Mouse (Mus musculus): Measurements from ENCODE around the gene Krtcap2. TPM values are rescaled to one million over a fixed set of nuclear protein-coding genes. Genes with fewer than 3 reads are reported as not detected.

Krtcap2 gene
- total RNA-seq, 2 experiments from 2014 or later: 142 to 189 TPM

DNA sequence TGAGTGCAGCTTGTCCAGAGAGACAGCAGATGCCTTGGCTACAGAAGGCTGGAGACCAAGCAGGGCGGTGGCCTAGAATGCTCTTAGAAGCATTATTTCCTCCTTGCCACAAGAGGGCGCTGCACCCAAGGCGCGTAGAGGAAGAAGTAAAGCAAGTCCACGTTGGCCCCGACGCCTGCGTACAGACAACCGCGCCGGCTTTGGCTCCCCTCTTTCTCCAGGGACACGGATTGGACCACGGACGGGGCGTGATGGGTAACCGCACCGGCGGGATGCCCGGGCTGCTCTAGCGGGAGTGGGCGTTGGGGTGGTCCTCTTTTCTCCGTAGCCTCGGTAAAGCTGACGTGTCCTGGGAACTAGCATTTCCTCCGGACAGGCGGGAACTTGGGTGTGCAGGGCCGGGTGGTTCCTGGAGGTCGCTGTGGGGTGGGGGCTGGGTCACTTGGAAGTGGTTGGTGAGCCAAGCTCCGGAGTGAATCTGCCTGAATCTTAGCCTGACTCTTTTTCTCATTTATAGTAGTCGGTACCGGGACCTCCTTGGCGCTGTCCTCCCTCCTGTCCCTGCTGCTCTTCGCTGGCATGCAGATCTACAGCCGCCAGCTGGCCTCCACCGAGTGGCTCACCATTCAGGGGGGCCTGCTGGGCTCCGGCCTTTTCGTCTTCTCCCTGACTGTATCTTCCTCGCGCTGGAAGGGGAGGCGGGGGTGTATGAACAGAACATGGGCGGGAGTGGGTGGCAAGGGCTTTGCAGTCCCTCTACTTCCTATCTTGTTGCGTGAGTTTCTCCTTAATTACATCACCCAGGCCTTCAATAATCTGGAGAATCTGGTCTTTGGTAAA, 715 bp downstream of the Krtcap2 start, which contains the start of gene Trim46:
Gene Trim46 (minus strand): TSS at position 49 of the 840 bp plus-strand sequence.
- ATAC-seq (ENCODE audit: poor library complexity, severe bottlenecking): peak; percentile 85

DNA sequence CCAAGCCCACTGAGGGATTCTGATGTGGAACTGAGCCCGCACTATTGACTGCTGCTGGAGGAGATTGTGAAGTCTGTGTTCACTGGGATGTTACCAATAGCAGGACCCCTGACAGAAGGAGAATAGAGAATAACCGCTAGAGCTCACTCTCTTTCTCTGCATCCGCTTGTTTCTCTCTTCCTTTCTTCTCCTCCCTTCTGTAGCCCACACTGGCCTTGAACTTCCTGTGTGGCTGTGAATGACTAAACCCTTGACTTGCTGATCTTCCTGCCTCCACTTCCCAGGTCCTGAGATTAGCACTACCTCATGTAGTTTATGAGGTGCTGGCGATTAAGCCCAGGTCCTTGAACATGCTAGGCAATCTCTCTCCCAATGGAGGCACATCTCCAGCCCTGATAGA, 1.7 kb downstream of the Krtcap2 start:
- ATAC-seq (ENCODE audit: poor library complexity, severe bottlenecking): no peak

- ATAC-seq (ENCODE audit: poor library complexity, severe bottlenecking): peak; percentile 27; the same call in 1 of the 2 replicates
These were observed 4.8 kb downstream of the Krtcap2 start for GRCm38 (mm10) chr3:89250435-89251040.

DNA sequence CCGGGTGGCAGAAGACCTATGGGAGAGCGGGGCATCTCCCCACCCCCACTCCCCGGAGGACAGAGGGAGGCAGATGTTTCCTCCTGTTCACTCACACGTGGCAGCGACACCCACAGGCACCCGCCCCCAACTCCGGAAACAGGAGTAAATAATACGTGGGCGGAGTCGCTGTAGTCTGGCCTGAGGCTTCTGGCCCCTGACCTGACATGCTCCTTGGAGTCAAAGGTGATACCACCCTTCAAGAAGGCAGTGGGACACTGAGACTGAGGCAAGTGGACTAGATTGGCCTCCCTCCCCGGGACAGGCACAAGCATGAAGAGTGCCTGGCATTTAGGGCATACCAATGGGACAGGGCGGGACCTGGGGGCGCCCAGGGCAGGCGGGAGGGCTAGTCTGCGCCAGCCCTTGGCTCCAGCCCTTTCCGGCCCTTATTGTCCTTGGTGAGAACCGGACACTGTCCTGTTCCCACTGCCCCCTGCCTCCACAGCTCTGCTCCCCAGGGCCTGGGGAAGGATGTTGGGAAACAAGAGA, 5.7 kb downstream of the Krtcap2 start:
- peak; percentile 74 for ATAC-seq (ENCODE audit: poor library complexity, severe bottlenecking)

DNA sequence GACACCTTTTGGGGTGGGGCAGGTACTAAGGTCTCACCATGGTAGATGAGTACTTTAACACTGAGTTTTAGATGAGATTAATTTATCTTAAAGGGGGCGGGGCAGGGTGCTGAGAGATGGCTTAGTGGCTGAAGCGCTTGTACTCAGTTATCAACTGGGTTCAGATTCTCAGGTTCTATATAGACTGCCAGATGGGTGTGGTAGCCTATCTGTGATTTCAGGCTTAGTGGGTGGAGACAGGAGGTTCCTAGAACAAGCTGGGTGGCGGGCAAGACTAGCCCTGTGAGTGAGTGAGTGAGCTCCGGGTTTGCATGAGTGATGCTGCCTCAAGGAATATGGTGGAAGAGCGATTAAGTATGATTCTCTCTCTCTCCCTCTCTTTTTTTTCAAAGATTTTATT, 9.2 kb downstream of the Krtcap2 start:
- no peak for ATAC-seq (ENCODE audit: poor library complexity, severe bottlenecking)

DNA sequence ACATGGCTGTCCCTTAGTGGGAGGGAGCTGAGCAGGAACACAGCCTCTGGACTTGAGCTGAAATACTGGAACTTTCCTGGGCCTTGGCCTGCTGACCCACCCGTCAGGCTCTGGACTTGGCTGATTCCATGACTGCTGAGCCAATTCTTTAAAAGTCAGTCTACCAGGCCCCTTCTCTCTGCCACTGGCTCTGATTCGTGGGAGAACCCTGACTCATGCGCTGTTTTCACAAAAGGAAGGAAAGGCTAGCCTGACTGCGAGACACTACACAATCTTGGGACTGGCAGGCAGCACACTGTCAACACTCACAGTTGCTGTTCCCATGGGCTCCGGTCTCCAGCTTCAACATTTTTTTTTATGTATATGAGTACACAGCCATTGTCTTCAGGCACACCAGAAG, 10.4 kb downstream of the Krtcap2 start:
- no peak for ATAC-seq (ENCODE audit: poor library complexity, severe bottlenecking)

DNA sequence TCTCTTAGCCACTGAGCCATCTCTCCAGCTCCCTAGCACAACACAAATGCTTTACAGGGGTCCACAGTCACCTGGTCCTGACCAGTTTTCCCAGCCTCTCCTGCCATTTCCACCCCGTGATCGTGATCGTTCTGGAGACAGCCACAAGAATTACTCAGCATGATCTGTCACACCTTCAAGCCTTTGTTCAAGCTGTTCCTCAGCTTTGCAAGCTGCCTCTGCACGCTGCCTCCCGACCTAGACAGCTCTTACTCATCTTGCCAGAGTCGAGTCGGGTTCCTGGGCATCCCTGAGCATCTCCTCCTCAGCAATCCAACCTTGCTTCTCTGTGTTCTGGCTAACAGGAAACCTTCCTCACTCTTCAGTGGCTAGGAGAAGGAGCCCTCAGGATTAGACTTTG, 13.3 kb downstream of the Krtcap2 start, which contains the start of gene Dpm3:
Gene Dpm3 (plus strand): TSS at position 283 of the 400 bp plus-strand sequence.
- no peak for ATAC-seq (ENCODE audit: poor library complexity, severe bottlenecking)

- no peak for ATAC-seq (ENCODE audit: poor library complexity, severe bottlenecking)
These were observed 14.4 kb downstream of the Krtcap2 start for GRCm38 (mm10) chr3:89260211-89260610.

GRCm38 (mm10) chr3:89262417-89262816, 16.7 kb downstream of the Krtcap2 start:
- ATAC-seq (ENCODE audit: poor library complexity, severe bottlenecking): no peak

DNA sequence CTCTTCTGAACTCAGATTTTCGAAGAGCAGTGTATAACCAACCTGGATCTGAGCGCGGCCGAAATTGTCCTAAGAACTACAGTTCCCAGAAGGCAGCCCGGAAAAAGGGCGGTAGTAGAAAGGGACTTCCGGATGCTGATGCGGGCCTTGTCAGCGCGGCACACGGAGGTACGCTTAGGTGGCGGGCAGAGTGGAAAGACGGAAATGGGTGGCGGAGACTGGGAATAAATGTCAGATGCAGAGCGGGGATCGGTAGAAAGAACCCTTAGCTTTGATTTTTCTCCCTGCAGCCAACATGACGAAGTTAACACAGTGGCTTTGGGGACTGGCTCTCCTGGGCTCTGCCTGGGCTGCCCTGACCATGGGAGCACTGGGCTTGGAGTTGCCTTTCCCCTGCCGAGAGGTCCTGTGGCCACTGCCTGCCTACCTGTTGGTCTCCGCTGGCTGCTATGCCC, 20.7 kb downstream of the Krtcap2 start:
- ATAC-seq (ENCODE audit: poor library complexity, severe bottlenecking): peak; percentile 90

- no peak for ATAC-seq (ENCODE audit: poor library complexity, severe bottlenecking)
These were observed 23.1 kb downstream of the Krtcap2 start for GRCm38 (mm10) chr3:89268916-89269315.

- ATAC-seq (ENCODE audit: poor library complexity, severe bottlenecking): peak; percentile 85
These were observed 24.4 kb downstream of the Krtcap2 start, which contains the start of gene Slc50a1 for GRCm38 (mm10) chr3:89270051-89270755. Gene Slc50a1 (minus strand): TSS chr3:89270570.

- ATAC-seq (ENCODE audit: poor library complexity, severe bottlenecking): no peak
These were observed 25.1 kb downstream of the Krtcap2 start for GRCm38 (mm10) chr3:89270891-89271290.

- no peak for ATAC-seq (ENCODE audit: poor library complexity, severe bottlenecking)
These were observed 26.0 kb downstream of the Krtcap2 start for GRCm38 (mm10) chr3:89271760-89272159.

- ATAC-seq (ENCODE audit: poor library complexity, severe bottlenecking): no peak
These were observed 30.3 kb downstream of the Krtcap2 start for GRCm38 (mm10) chr3:89276061-89276460.

DNA sequence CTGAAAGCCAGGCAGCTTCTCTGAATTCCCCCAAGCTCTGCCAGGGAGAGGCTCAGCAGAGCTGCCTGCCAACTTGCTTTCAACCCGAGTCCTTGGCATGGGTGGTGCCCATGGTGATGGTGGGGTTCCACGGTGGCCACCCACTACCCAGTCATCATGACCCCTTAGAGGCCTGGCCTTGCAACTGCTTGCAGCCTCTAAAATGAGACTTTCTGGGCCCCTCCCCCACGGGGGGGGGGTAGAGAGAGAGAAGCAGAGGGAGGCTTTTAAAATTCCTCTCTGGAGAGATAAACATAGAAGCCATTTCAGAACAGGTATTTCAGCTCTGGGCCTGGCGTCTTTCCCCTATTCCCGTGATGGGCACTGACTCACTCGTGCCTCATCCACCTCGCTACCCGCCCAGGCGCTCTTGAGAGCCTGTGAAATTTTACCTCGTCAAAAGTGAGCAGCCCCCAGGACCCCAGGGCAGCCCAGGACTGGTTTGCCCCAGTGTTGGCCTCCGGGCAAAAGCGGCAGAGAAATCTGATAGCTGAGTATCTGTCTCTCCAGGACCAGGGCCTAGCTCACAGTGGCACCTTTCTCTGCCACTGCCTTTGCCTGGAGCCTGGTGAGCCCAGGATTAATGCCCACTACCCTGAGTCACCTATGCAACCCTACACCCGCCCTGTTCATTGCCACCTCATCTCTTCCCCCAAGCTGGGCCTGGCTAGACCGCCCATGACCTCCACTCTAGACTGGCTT, 31.7 kb downstream of the Krtcap2 start:
- no peak for ATAC-seq (ENCODE audit: poor library complexity, severe bottlenecking)

- no peak for ATAC-seq (ENCODE audit: poor library complexity, severe bottlenecking)
These were observed 32.3 kb downstream of the Krtcap2 start for GRCm38 (mm10) chr3:89278107-89278506.

DNA sequence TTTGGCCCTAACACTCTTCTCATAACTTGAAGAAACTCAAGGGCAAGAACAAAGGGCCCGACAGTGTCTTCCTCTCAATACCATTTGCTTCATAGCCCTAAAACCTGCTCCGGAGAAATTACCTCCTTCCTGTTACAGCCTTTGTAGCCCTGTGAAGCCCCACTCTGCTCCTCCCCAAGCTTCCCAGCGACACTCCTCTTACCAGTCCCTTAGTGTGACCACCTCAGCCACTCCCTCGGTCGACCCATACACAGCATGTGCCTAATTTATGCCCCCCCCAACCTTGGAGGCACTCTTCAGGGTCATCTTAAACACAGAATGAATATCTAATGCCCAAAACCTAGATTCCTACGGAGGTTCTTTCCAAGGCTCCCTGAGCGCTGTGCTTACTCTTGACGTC, 32.9 kb downstream of the Krtcap2 start:
- ATAC-seq (ENCODE audit: poor library complexity, severe bottlenecking): no peak

- peak; percentile 55 for ATAC-seq (ENCODE audit: poor library complexity, severe bottlenecking)
These were observed 33.6 kb downstream of the Krtcap2 start for GRCm38 (mm10) chr3:89279153-89279890.

Measured in megakaryocyte, adult 5-6 weeks (primary cell).